Mouse (Mus musculus): Measurements from ENCODE around the gene Galnt18. TPM values are rescaled to one million over a fixed set of nuclear protein-coding genes. Genes with fewer than 3 reads are reported as not detected.

Galnt18 gene
- polyA plus RNA-seq (2016; fragmentation: Nextera tagmentation; extraction: Ambion mirVana) = 1.9 and 2.1 TPM in 2 replicates

- H3K9me3 ChIP-seq (replicated peaks) = no peaks in the 10 kb centered on the region
- H3K4me2 ChIP-seq = peak within 1 kb of the TSS; percentile 69
- H3K27ac ChIP-seq = no peak within 1 kb of the TSS
- H3K27me3 ChIP-seq (replicated peaks) = peaks cover 55% of the 10 kb centered on the region
- peak; percentile 82 for ATAC-seq
- H3K4me3 ChIP-seq = peak within 1 kb of the TSS; percentile 45
- H3K9ac ChIP-seq = no peak within 1 kb of the TSS
- peaks cover 14% of the 10 kb centered on the region; the same call in 1 of the 2 replicates for H3K4me1 ChIP-seq
- H3K36me3 ChIP-seq = no peaks in the 10 kb centered on the region
- WGBS (ENCODE audit: insufficient replicate concordance) = under 1% methylated on average over 52 of the region's 52 CpGs
Measured at GRCm38 (mm10) chr7:111779504-111780242, at the start of gene Galnt18. Gene Galnt18, minus strand, starts transcription at chr7:111779977.

- no peak for ATAC-seq
- H3K4me1 ChIP-seq = no peaks in the 10 kb centered on the region
- 79% methylated on average over 1 of the region's 1 CpGs for WGBS (ENCODE audit: insufficient replicate concordance)
Measured at GRCm38 (mm10) chr7:111827337-111827736, 47.6 kb upstream of the Galnt18 start.

DNA sequence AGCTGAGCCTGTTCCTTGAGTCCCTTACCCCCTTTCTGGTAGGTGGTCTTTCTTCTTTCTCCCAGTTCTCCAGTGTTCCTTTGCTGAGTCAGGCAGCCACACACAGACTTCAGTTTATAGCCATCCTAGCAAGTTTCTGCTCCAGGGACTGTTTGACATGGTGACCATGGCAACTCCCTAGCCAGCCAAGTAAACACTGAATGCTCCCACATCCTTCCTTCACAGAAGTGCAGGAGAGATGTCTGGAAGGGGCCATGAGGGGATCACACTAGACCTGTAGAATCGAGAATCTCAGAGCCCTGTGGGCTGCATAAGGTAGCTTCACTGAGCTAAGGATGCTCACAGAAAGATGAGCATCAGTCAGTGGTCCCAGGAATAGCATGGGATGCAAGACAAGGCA is 33.3 kb upstream of the Galnt18 start:
- WGBS (ENCODE audit: insufficient replicate concordance) = 19% methylated on average over 1 of the region's 1 CpGs
- no peak for ATAC-seq
- no peak overlapping the region for H3K4me3 ChIP-seq

More at GRCm38 (mm10) chr7:111827337-111827736, 47.6 kb upstream of the Galnt18 start:
- no peak overlapping the region for H3K4me3 ChIP-seq
- no peak overlapping the region for H3K4me2 ChIP-seq
- H3K9ac ChIP-seq = no peak overlapping the region
- H3K27me3 ChIP-seq (replicated peaks) = no peaks in the 10 kb centered on the region
- H3K9me3 ChIP-seq (replicated peaks) = no peaks in the 10 kb centered on the region
- H3K27ac ChIP-seq = no peak overlapping the region
- H3K36me3 ChIP-seq = no peaks in the 10 kb centered on the region

DNA sequence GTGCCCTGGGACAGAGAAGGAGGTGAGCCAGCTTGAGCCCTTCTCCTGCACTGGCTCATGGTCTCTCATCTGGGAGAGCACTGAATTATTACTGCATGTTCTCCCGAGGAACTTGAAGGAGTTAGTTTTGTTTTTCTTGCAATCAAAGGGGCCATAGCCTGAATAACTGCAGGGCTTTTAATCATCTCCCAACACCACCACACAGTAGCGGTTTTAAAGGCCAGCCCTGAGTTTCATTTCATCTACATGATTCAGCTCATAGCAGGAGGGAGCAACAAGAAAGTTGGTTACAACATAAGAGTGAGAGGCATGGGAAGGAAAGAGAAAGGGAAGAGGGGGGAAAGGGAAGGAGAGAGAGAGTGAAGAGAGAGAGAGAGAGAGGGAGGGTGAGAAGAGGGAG is 31.3 kb upstream of the Galnt18 start:
- no peak overlapping the region for H3K4me2 ChIP-seq
- H3K4me1 ChIP-seq = no peaks in the 10 kb centered on the region
- H3K36me3 ChIP-seq = no peaks in the 10 kb centered on the region
- no peaks in the 10 kb centered on the region for H3K9me3 ChIP-seq (replicated peaks)
- H3K27ac ChIP-seq = no peak overlapping the region
- no peak overlapping the region for H3K9ac ChIP-seq
- no peaks in the 10 kb centered on the region for H3K27me3 ChIP-seq (replicated peaks)
- 56% methylated on average over 2 of the region's 2 CpGs for WGBS (ENCODE audit: insufficient replicate concordance)
- no peak for ATAC-seq
- H3K4me3 ChIP-seq = no peak overlapping the region

More for the DNA sequence above, 33.3 kb upstream of the Galnt18 start:
- no peak overlapping the region for H3K4me2 ChIP-seq
- no peak overlapping the region for H3K9ac ChIP-seq
- H3K9me3 ChIP-seq (replicated peaks) = no peaks in the 10 kb centered on the region
- no peak overlapping the region for H3K27ac ChIP-seq
- H3K4me1 ChIP-seq = no peaks in the 10 kb centered on the region
- H3K27me3 ChIP-seq (replicated peaks) = no peaks in the 10 kb centered on the region
- H3K36me3 ChIP-seq = no peaks in the 10 kb centered on the region

GRCm38 (mm10) chr7:111809796-111810195 is 30.0 kb upstream of the Galnt18 start:
- Histone ChIP-seq H3K36me3 (no peaks in the 10 kb centered on the region), H3K9ac (no peak overlapping the region), H3K4me1 (no peaks in the 10 kb centered on the region), H3K4me2 (no peak overlapping the region), H3K27ac (no peak overlapping the region), H3K9me3 (replicated peaks) (no peaks in the 10 kb centered on the region), H3K4me3 (no peak overlapping the region), H3K27me3 (replicated peaks) (no peaks in the 10 kb centered on the region)
- 57% methylated on average over 3 of the region's 3 CpGs for WGBS (ENCODE audit: insufficient replicate concordance)
- ATAC-seq = no peak

- Histone ChIP-seq H3K36me3 (no peaks in the 10 kb centered on the region), H3K4me2 (no peak overlapping the region), H3K27me3 (replicated peaks) (no peaks in the 10 kb centered on the region), H3K27ac (no peak overlapping the region), H3K9ac (no peak overlapping the region), H3K9me3 (replicated peaks) (no peaks in the 10 kb centered on the region), H3K4me3 (no peak overlapping the region), H3K4me1 (no peaks in the 10 kb centered on the region)
- ATAC-seq = no peak
- WGBS (ENCODE audit: insufficient replicate concordance) = 80% methylated on average over 1 of the region's 1 CpGs
Measured at GRCm38 (mm10) chr7:111806083-111806482, 26.3 kb upstream of the Galnt18 start.

DNA sequence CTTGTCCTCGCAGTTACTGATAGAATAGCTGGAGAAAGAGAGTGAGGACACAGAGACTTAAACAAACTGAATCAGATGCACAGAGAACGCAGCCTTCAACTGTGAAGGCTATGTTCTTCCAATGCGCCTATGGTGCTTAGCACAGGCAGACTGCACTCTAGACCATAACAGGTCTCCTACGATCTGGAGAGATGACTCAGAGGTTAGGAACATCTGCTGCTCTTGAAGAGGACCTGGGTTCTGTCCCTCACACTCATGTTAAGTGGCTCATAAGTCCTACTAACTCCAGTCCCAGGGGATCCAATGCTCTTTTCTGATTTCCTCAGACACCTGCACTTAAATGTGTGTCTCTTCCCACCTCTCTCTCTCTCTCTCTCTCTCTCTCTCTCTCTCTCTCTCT is 24.9 kb upstream of the Galnt18 start:
- Histone ChIP-seq H3K27ac (no peak overlapping the region), H3K9ac (no peak overlapping the region), H3K9me3 (replicated peaks) (no peaks in the 10 kb centered on the region), H3K4me2 (no peak overlapping the region), H3K4me1 (no peaks in the 10 kb centered on the region), H3K27me3 (replicated peaks) (no peaks in the 10 kb centered on the region), H3K36me3 (no peaks in the 10 kb centered on the region), H3K4me3 (no peak overlapping the region)
- 66% methylated on average over 4 of the region's 4 CpGs for WGBS (ENCODE audit: insufficient replicate concordance)
- no peak for ATAC-seq

DNA sequence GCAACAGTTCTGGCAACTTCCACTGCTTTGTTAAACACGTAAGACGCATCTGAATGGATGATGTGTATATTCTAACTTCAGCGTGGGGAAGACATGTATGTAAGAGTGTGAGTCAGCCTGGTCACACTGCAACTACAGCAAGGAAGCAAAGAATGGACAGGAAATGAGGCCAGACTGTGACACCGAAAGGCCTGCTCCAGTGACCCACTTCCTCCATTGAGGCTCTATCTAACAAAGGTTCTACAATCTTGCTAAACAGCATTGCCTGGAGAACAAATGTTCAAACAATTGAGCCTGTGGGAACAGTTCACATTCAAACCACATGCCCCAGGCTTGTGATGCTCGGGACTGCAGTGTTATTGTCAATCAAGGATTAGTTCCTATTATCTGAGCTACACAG is 21.0 kb upstream of the Galnt18 start:
- no peaks in the 10 kb centered on the region for H3K27me3 ChIP-seq (replicated peaks)
- no peak overlapping the region for H3K4me3 ChIP-seq
- WGBS (ENCODE audit: insufficient replicate concordance) = 43% methylated on average over 5 of the region's 5 CpGs
- H3K4me2 ChIP-seq = no peak overlapping the region
- no peaks in the 10 kb centered on the region for H3K36me3 ChIP-seq
- H3K9me3 ChIP-seq (replicated peaks) = no peaks in the 10 kb centered on the region
- no peak for ATAC-seq
- no peak overlapping the region for H3K27ac ChIP-seq
- no peak overlapping the region for H3K9ac ChIP-seq
- H3K4me1 ChIP-seq = no peaks in the 10 kb centered on the region

- no peaks in the 10 kb centered on the region for H3K36me3 ChIP-seq
- H3K4me1 ChIP-seq = no peaks in the 10 kb centered on the region
- no peaks in the 10 kb centered on the region for H3K9me3 ChIP-seq (replicated peaks)
- no peaks in the 10 kb centered on the region for H3K27me3 ChIP-seq (replicated peaks)
- no peak overlapping the region for H3K27ac ChIP-seq
- no peak overlapping the region for H3K4me3 ChIP-seq
- H3K9ac ChIP-seq = no peak overlapping the region
- WGBS (ENCODE audit: insufficient replicate concordance) = 66% methylated on average over 5 of the region's 5 CpGs
- no peak for ATAC-seq
- H3K4me2 ChIP-seq = no peak overlapping the region
Measured at GRCm38 (mm10) chr7:111800120-111800519, 20.3 kb upstream of the Galnt18 start.

GRCm38 (mm10) chr7:111799021-111799420 is 19.2 kb upstream of the Galnt18 start:
- no peaks in the 10 kb centered on the region for H3K4me1 ChIP-seq
- H3K9me3 ChIP-seq (replicated peaks) = no peaks in the 10 kb centered on the region
- ATAC-seq = no peak
- no peak overlapping the region for H3K27ac ChIP-seq
- H3K4me2 ChIP-seq = no peak overlapping the region
- no peaks in the 10 kb centered on the region for H3K27me3 ChIP-seq (replicated peaks)
- H3K4me3 ChIP-seq = no peak overlapping the region
- H3K9ac ChIP-seq = no peak overlapping the region
- 67% methylated on average over 5 of the region's 5 CpGs for WGBS (ENCODE audit: insufficient replicate concordance)
- no peaks in the 10 kb centered on the region for H3K36me3 ChIP-seq

GRCm38 (mm10) chr7:111797337-111798010 is 17.7 kb upstream of the Galnt18 start:
- H3K9me3 ChIP-seq (replicated peaks) = no peaks in the 10 kb centered on the region

DNA sequence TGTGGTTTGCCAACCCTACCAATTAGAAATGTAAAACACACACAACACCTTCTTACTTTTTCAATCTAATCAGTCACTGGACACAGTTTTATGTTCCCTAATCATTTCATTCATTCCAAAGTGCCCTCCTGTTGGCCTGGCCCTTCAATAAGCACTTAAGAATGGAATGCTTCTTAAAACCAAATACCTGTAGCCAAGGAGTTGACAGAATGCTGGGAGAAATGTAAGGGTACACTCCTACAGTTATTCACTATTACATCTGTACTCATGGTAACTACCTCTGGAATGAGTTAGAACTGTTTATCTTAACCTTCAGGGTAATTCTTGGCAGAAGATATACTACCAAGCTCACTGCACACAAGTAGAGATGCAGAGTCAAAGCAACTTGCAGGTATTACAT is 15.3 kb upstream of the Galnt18 start:
- Histone ChIP-seq H3K27ac (no peak overlapping the region), H3K36me3 (no peaks in the 10 kb centered on the region), H3K4me2 (no peak overlapping the region), H3K27me3 (replicated peaks) (no peaks in the 10 kb centered on the region), H3K9ac (no peak overlapping the region), H3K4me3 (no peak overlapping the region), H3K4me1 (no peaks in the 10 kb centered on the region), H3K9me3 (replicated peaks) (no peaks in the 10 kb centered on the region)
- ATAC-seq = no peak

More at GRCm38 (mm10) chr7:111797337-111798010, 17.7 kb upstream of the Galnt18 start:
- no peaks in the 10 kb centered on the region for H3K36me3 ChIP-seq
- H3K4me1 ChIP-seq = no peaks in the 10 kb centered on the region
- H3K27ac ChIP-seq = no peak overlapping the region
- H3K27me3 ChIP-seq (replicated peaks) = no peaks in the 10 kb centered on the region
- 73% methylated on average over 13 of the region's 13 CpGs for WGBS (ENCODE audit: insufficient replicate concordance)
- H3K9ac ChIP-seq = no peak overlapping the region
- no peak overlapping the region for H3K4me3 ChIP-seq
- ATAC-seq = no peak
- H3K4me2 ChIP-seq = no peak overlapping the region

All from liver, embryonic 12.5 days (tissue).